Mouse (Mus musculus) v-Abl transformed pro-B cells (cell line): ENCODE results near the gene Cox18.

Source experiments
- in situ Hi-C, 2 experiments: fragments of 400-800 bp; cut with MboI; formaldehyde crosslinking; loops; one replicate each; pipeline ENCODE4 v1.15.1; 2025; ENCODE audit not compliant: unreplicated experiment in 2 of 2

The Cox18 gene

GRCm38 (mm10) chr5:90223534-90224381 lies at the start of gene Cox18:
Gene Cox18 (minus strand): TSS chr5:90224001.
- in situ Hi-C loops, result loop anchor here (5.0 to 25.0 kb wide), 4 partner anchors 144 to 689 kb away; partner anchors contain the start of genes Ankrd17 (in 1 of the 2), Cxcl2 (in 1 of the 2), Cxcl5 (in 1 of the 2) and Gm9958 (in 1 of the 2)

DNA sequence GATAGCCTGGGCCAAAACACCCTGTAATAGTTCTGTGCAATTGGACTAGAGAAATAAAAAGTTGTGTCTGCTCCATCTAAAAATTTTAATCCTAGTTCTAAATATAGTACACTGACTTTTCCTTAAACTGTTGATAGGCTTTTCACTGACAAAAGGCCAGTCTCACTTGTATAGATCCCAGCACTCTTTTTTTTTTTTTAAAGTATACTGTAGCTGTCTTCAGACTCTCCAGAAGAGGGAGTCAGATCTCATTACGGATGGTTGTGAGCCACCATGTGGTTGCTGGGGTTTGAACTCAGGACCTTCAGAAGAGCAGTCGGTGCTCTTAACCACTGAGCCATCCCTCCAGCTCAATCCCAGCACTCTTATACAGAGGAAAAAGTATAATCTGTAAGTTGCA lies 38.4 kb upstream of the Cox18 start:
- in situ Hi-C loops, result loop anchor here in 1 of 2 experiments (25.0 kb wide), 2 partner anchors 1500 to 1800 kb away; partner anchors contain the start of gene Dck

DNA sequence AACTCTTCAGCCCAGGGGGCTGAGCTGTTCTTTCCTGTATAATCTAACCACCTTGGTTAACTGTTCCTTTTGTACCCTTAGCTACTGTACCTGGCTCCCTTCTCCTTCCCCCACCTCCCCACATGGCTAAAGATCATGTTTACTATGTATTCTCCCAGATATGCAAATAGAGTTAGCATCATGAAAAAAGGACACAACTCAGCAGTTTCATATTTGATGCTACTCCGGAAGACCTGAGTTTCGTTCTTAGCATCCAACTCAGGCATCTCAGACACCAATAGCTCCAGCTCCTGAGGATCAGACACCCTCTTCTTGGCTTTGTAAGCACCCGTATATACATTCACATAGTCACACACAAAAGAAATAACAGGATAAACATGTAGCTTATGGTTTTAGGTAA lies 33.2 kb upstream of the Cox18 start:
- in situ Hi-C loops, result loop anchor here in 1 of 2 experiments (25.0 kb wide), 2 partner anchors 1495 to 1805 kb away; partner anchors contain the start of gene Dck

DNA sequence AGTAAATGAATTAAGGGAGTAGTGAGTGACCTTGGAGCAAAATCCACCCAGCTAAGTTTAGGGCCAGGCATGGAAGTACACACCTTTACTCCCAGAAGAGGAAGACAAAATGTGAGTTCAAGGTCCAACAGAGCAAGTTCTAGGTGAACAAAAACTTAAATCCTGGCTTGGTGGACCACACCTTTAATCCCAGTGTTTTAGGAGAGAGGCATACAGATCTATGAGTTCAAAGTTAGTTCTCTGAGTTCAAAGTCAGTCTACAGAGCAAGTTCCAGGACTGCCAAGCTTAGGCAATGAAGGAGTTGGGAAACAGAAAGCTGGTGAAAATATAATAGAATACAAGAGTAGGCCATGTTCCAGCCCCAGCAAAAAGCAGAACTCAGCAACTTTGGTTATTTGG lies 23.7 kb upstream of the Cox18 start:
- in situ Hi-C loops, result loop anchor here (25.0 kb wide), 1 partner anchor 1715 kb away; the partner anchor contains the start of gene Rchy1 (in 2 of the 2)

- in situ Hi-C loops, result loop anchor here (25.0 kb wide), 1 partner anchor 1715 kb away; the partner anchor contains the start of gene Rchy1 (in 2 of the 2)
These were observed 23.2 kb upstream of the Cox18 start for GRCm38 (mm10) chr5:90246987-90247386.

GRCm38 (mm10) chr5:90246567-90246966 lies 22.8 kb upstream of the Cox18 start:
- in situ Hi-C loops, result loop anchor here (25.0 kb wide), 1 partner anchor 1716 kb away; the partner anchor contains the start of gene Rchy1 (in 2 of the 2)

- in situ Hi-C loops, result loop anchor here (25.0 kb wide), 1 partner anchor 1717 kb away; the partner anchor contains the start of gene Rchy1 (in 2 of the 2)
These were observed 21.6 kb upstream of the Cox18 start for GRCm38 (mm10) chr5:90245416-90245815.

- in situ Hi-C loops, result loop anchor here (25.0 kb wide), 1 partner anchor 1727 kb away; the partner anchor contains the start of gene Rchy1 (in 2 of the 2)
These were observed 11.4 kb upstream of the Cox18 start for GRCm38 (mm10) chr5:90235217-90235616.

DNA sequence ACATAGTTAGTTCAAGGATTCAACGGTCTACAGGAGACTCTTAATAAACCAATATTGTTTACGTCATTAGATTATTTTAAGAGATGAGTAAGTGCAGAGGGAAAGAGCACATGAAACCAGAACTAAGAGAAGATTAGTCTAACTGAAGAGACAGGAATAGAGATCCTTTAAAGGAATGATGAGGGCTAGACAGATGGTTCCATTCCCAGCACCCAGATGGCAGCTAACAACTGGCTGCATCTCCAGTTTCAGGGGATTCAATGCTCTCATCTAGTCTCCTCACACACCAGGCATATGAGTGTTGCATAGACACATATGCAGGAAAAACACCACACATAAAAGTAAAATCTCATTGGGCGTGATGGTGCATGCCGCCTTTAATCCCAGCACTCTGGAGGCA lies 9.5 kb upstream of the Cox18 start:
- in situ Hi-C loops, result loop anchor here (25.0 kb wide), 1 partner anchor 1729 kb away; the partner anchor contains the start of gene Rchy1 (in 2 of the 2)

GRCm38 (mm10) chr5:90229760-90230159 lies 6.0 kb upstream of the Cox18 start:
- in situ Hi-C loops, result loop anchor here (25.0 kb wide), 1 partner anchor 1733 kb away; the partner anchor contains the start of gene Rchy1 (in 2 of the 2)

GRCm38 (mm10) chr5:90226696-90227095 lies 2.9 kb upstream of the Cox18 start:
- in situ Hi-C loops, result loop anchor here (25.0 kb wide), 1 partner anchor 1736 kb away; the partner anchor contains the start of gene Rchy1 (in 2 of the 2)

- in situ Hi-C loops, result loop anchor here (5.0 to 25.0 kb wide), 5 partner anchors 143 to 1738 kb away; partner anchors contain the start of genes Rchy1 (in 2 of the 2), Ankrd17 (in 1 of the 2), Cxcl2 (in 1 of the 2) and Cxcl5 (in 1 of the 2)
These were observed 929 bp upstream of the Cox18 start for GRCm38 (mm10) chr5:90224730-90225129.

DNA sequence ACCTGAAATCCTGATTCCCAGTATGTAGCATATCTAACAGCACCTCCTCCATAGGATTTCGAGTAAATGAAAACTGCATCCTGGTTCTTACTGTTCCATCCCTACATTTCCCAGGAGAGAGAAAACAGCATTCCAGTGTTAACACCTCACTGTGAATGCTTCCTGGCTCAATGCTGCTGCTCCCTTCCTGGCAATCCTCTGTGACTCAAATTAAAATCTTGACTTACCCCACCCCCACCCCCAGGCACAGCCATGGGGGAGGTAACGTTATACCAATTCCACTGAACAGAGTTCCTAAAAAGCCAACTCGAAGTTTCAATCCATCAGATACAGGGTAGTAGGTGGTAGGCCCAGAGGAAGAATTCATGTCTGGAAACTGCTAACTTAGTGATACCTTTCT lies 864 bp downstream of the Cox18 start:
- in situ Hi-C loops, result loop anchor here (5.0 to 25.0 kb wide), 4 partner anchors 144 to 689 kb away; partner anchors contain the start of genes Ankrd17 (in 1 of the 2), Cxcl2 (in 1 of the 2), Cxcl5 (in 1 of the 2) and Gm9958 (in 1 of the 2)

GRCm38 (mm10) chr5:90217791-90218190 lies 6.0 kb downstream of the Cox18 start:
- in situ Hi-C loops, result loop anchor here (25.0 kb wide), 2 partner anchors 545 to 695 kb away; partner anchors contain the start of genes Cxcl2 (in 1 of the 2), Cxcl5 (in 1 of the 2), Pf4 (in 1 of the 2) and Ppbp (in 1 of the 2)

DNA sequence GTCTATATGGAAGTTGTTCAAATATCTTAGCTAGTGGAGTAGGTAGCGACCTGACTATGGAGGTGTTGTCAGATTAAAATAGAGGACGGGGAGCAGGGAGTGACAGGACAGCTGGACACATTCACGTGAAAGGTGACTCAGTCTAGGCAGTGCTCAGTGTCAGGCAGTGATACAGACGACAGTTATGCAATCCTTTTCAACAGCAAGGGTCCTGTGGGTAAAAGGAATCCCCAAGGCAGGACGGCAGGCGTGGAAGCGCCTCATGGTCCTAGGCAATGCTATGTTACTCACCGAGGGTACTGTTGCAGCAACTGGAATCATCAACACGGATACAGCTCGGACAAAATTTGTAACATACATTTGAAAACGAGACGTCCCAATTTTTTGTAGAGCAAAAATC lies 6.6 kb downstream of the Cox18 start:
- in situ Hi-C loops, result loop anchor here (25.0 kb wide), 2 partner anchors 545 to 695 kb away; partner anchors contain the start of genes Cxcl2 (in 1 of the 2), Cxcl5 (in 1 of the 2), Pf4 (in 1 of the 2) and Ppbp (in 1 of the 2)

- in situ Hi-C loops, result loop anchor here (25.0 kb wide), 2 partner anchors 549 to 699 kb away; partner anchors contain the start of genes Cxcl2 (in 1 of the 2), Cxcl5 (in 1 of the 2), Pf4 (in 1 of the 2) and Ppbp (in 1 of the 2)
These were observed 10.4 kb downstream of the Cox18 start for GRCm38 (mm10) chr5:90213356-90213755.

GRCm38 (mm10) chr5:90203168-90203567 lies 20.6 kb downstream of the Cox18 start:
- in situ Hi-C loops, result loop anchor here (5.0 to 25.0 kb wide), 5 partner anchors 179 to 709 kb away; partner anchors contain the start of genes Cxcl2 (in 2 of the 2), Cxcl5 (in 1 of the 2), Pf4 (in 1 of the 2) and Ppbp (in 1 of the 2)

- in situ Hi-C loops, result loop anchor here (5.0 to 25.0 kb wide), 5 partner anchors 180 to 710 kb away; partner anchors contain the start of genes Cxcl2 (in 2 of the 2), Cxcl5 (in 1 of the 2), Pf4 (in 1 of the 2) and Ppbp (in 1 of the 2)
These were observed 21.2 kb downstream of the Cox18 start for GRCm38 (mm10) chr5:90202447-90203117.
